Comparison of ENCODE assay signal across 18 mouse cellular contexts in genomic region chr7:27757048-27757375, GRCm38 (mm10). TPM values are rescaled to one million over a fixed set of nuclear protein-coding genes. Genes with fewer than 3 reads are reported as not detected.
DNase-seq lines count a peak whose midpoint lies in the region; ATAC-seq lines count a peak whose summit lies in the region.
"Had no signal": no experiment of that assay in that cellular context is flagged by ENCODE, and none has a peak within 500 bp of the region (broad histone marks: within the 10 kb centered on the region; RNA-seq: fewer than 3 reads in every experiment).

No protein-coding gene starts in this region.

- WGBS in forebrain, embryonic 11.5 days: 13% methylated on average over 3 of the region's 3 CpGs
- 11% methylated on average over 3 of the region's 3 CpGs for WGBS in hindbrain, embryonic 13.5 days
- 5% methylated on average over 3 of the region's 3 CpGs for WGBS in midbrain, embryonic 14.5 days
- 77% methylated on average over 3 of the region's 3 CpGs for WGBS in liver, embryonic 11.5 days
- 77% methylated on average over 3 of the region's 3 CpGs for WGBS in heart, embryonic 11.5 days (ENCODE audit: insufficient replicate concordance)

- no peak overlapping the region for H3K4me3 ChIP-seq in forebrain, embryonic 11.5 days (ENCODE audit: low read depth, low read length)
- no peak overlapping the region for H3K4me3 ChIP-seq in hindbrain, embryonic 13.5 days
- no peak overlapping the region for H3K4me3 ChIP-seq in midbrain, embryonic 14.5 days (replicated peaks; ENCODE audit: low read depth, low read length)
- no peak overlapping the region for H3K4me3 ChIP-seq in liver, embryonic 11.5 days (ENCODE audit: low read depth, low read length)
- no peak overlapping the region for H3K4me3 ChIP-seq in heart, embryonic 11.5 days (ENCODE audit: low read depth, low read length)
- H3K4me3 ChIP-seq: myocyte had no signal

- H3K27me3 ChIP-seq in forebrain, embryonic 11.5 days (ENCODE audit: control insufficient read depth, insufficient read depth, low read length): no peaks in the 10 kb centered on the region
- no peaks in the 10 kb centered on the region for H3K27me3 ChIP-seq in hindbrain, embryonic 13.5 days
- H3K27me3 ChIP-seq in midbrain, embryonic 14.5 days (ENCODE audit: control insufficient read depth, insufficient read depth, low read length): no peaks in the 10 kb centered on the region
- H3K27me3 ChIP-seq in liver, embryonic 11.5 days (replicated peaks; ENCODE audit: control insufficient read depth, insufficient read depth, low read length): no peaks in the 10 kb centered on the region
- H3K27me3 ChIP-seq in heart, embryonic 11.5 days (ENCODE audit: control insufficient read depth, insufficient read depth, low read length): no peaks in the 10 kb centered on the region

- DNase-seq in R1 (ENCODE audit: low read depth, low spot score): peak; percentile 77
- no peak for DNase-seq in forebrain, embryonic 11.5 days (ENCODE audit: low spot score)
- peak; percentile 31 for DNase-seq in midbrain, embryonic 14.5 days
- no peak for DNase-seq in liver, embryonic 11.5 days (ENCODE audit: low spot score)
- DNase-seq in kidney, adult 18-20 months: no peak
- DNase-seq: adrenal gland, adult 2 months; B cell, adult 2 months; cerebellum, adult 9-10 months; heart, adult 18-20 months; liver; lung, adult 2 months; right cerebral cortex, postnatal 4 days had no signal

- H3K9ac ChIP-seq in forebrain, embryonic 11.5 days (ENCODE audit: low read length): no peak overlapping the region; the same call in 1 of the 2 replicates
- no peak overlapping the region for H3K9ac ChIP-seq in hindbrain, embryonic 13.5 days
- H3K9ac ChIP-seq in midbrain, embryonic 14.5 days (replicated peaks; ENCODE audit: low read length): no peak overlapping the region
- H3K9ac ChIP-seq in liver, embryonic 11.5 days (ENCODE audit: low read depth, low read length): no peak overlapping the region
- no peak overlapping the region for H3K9ac ChIP-seq in heart, embryonic 11.5 days (ENCODE audit: low read depth, low read length)

- H3K9me3 ChIP-seq in forebrain, embryonic 11.5 days (ENCODE audit: control insufficient read depth, low read length): peaks cover 2% of the 10 kb centered on the region; the same call in 1 of the 2 replicates
- H3K9me3 ChIP-seq in hindbrain, embryonic 13.5 days: no peaks in the 10 kb centered on the region
- no peaks in the 10 kb centered on the region for H3K9me3 ChIP-seq in midbrain, embryonic 14.5 days (ENCODE audit: control insufficient read depth, low read length)
- H3K9me3 ChIP-seq in liver, embryonic 11.5 days (ENCODE audit: control insufficient read depth, low read length): no peaks in the 10 kb centered on the region
- H3K9me3 ChIP-seq in heart, embryonic 11.5 days (replicated peaks; ENCODE audit: control insufficient read depth, low read length): no peaks in the 10 kb centered on the region

- peak; percentile 74 for ATAC-seq in forebrain, embryonic 11.5 days (replicated peaks; ENCODE audit: low FRiP score)
- ATAC-seq in hindbrain, embryonic 13.5 days (ENCODE audit: low FRiP score): peak; percentile 17; the same call in 1 of the 2 replicates
- ATAC-seq in midbrain, embryonic 14.5 days (ENCODE audit: low FRiP score, low TSS enrichment): no peak; the same call in 1 of the 2 replicates
- no peak for ATAC-seq in liver, embryonic 11.5 days (replicated peaks; ENCODE audit: low FRiP score)
- ATAC-seq in heart, embryonic 11.5 days (replicated peaks; ENCODE audit: insufficient number of reproducible peaks, low FRiP score, low TSS enrichment): no peak
- no peak for ATAC-seq in cerebellum, adult (ENCODE audit: insufficient number of reproducible peaks, low FRiP score, low TSS enrichment)
- ATAC-seq: inflammation-experienced regulatory T-cells, adult 6 months had no signal

- no peak overlapping the region for H3K4me2 ChIP-seq in forebrain, embryonic 11.5 days (ENCODE audit: low read depth, low read length, severe bottlenecking)
- H3K4me2 ChIP-seq in hindbrain, embryonic 13.5 days: no peak overlapping the region
- H3K4me2 ChIP-seq in midbrain, embryonic 14.5 days (ENCODE audit: low read length): no peak overlapping the region
- H3K4me2 ChIP-seq in liver, embryonic 11.5 days: no peak overlapping the region
- no peak overlapping the region for H3K4me2 ChIP-seq in heart, embryonic 11.5 days

- peaks cover 2% of the 10 kb centered on the region; the same call in 1 of the 2 replicates for H3K4me1 ChIP-seq in forebrain, embryonic 11.5 days (replicated peaks; ENCODE audit: control insufficient read depth, insufficient read depth, low read length)
- H3K4me1 ChIP-seq in hindbrain, embryonic 13.5 days (replicated peaks): peaks cover 13% of the 10 kb centered on the region
- peaks cover 7% of the 10 kb centered on the region for H3K4me1 ChIP-seq in midbrain, embryonic 14.5 days (ENCODE audit: control insufficient read depth, insufficient read depth, low read length)
- H3K4me1 ChIP-seq in liver, embryonic 11.5 days (replicated peaks; ENCODE audit: control insufficient read depth, insufficient read depth, low read length): no peaks in the 10 kb centered on the region
- H3K4me1 ChIP-seq in heart, embryonic 11.5 days (ENCODE audit: control insufficient read depth, insufficient read depth, low read length): no peaks in the 10 kb centered on the region

- peak overlapping the region; percentile 80 for H3K27ac ChIP-seq in forebrain, embryonic 11.5 days (ENCODE audit: low read depth, low read length)
- H3K27ac ChIP-seq in hindbrain, embryonic 13.5 days: peak overlapping the region; percentile 63
- H3K27ac ChIP-seq in midbrain, embryonic 14.5 days (replicated peaks; ENCODE audit: low read depth, low read length): peak overlapping the region; percentile 77
- no peak overlapping the region for H3K27ac ChIP-seq in liver, embryonic 11.5 days (ENCODE audit: low read depth, low read length)
- H3K27ac ChIP-seq in heart, embryonic 11.5 days (ENCODE audit: low read depth, low read length): no peak overlapping the region
- H3K27ac ChIP-seq: macrophage had no signal

- H3K36me3 ChIP-seq in forebrain, embryonic 11.5 days (ENCODE audit: control insufficient read depth, insufficient read depth, low read length): no peaks in the 10 kb centered on the region; the same call in 1 of the 2 replicates
- H3K36me3 ChIP-seq in hindbrain, embryonic 13.5 days: peaks cover 14% of the 10 kb centered on the region
- H3K36me3 ChIP-seq in midbrain, embryonic 14.5 days (ENCODE audit: control insufficient read depth, insufficient read depth, low read length): peaks cover 8% of the 10 kb centered on the region
- no peaks in the 10 kb centered on the region for H3K36me3 ChIP-seq in liver, embryonic 11.5 days (ENCODE audit: control insufficient read depth, insufficient read depth, low read length)
- no peaks in the 10 kb centered on the region for H3K36me3 ChIP-seq in heart, embryonic 11.5 days (ENCODE audit: control insufficient read depth, insufficient read depth, low read length)

RNA-seq across cellular contexts. Expression of gene Zfp60, which starts 25.8 kb away (rescaled TPM):
- polyA plus RNA-seq in forebrain, embryonic 11.5 days (2014; fragmentation: Nextera tagmentation; extraction: Ambion mirVana): 93.9 and 94.3 TPM in 2 replicates
- polyA plus RNA-seq in hindbrain, embryonic 13.5 days (2015; fragmentation: Nextera tagmentation; extraction: Ambion mirVana): 125 and 134 TPM in 2 replicates
- 89.9 and 125 TPM in 2 replicates for polyA plus RNA-seq in midbrain, embryonic 14.5 days (2014; fragmentation: Nextera tagmentation; extraction: Ambion mirVana)
- 15.8 and 17.5 TPM in 2 replicates for polyA plus RNA-seq in liver, embryonic 11.5 days (2014; fragmentation: Nextera tagmentation; extraction: Ambion mirVana)
- polyA plus RNA-seq in heart, embryonic 11.5 days (2014; fragmentation: Nextera tagmentation; extraction: Ambion mirVana): 21.8 and 22.5 TPM in 2 replicates

RNA-seq across cellular contexts. Expression of gene Zfp626, which starts 50.0 kb away (rescaled TPM):
- 3.1 and 3.3 TPM in 2 replicates for polyA plus RNA-seq in forebrain, embryonic 11.5 days (2014; fragmentation: Nextera tagmentation; extraction: Ambion mirVana)
- polyA plus RNA-seq in hindbrain, embryonic 13.5 days (2015; fragmentation: Nextera tagmentation; extraction: Ambion mirVana): 1.9 and 2.3 TPM in 2 replicates
- 2.4 and 2.6 TPM in 2 replicates for polyA plus RNA-seq in midbrain, embryonic 14.5 days (2014; fragmentation: Nextera tagmentation; extraction: Ambion mirVana)
- 1.6 and 2.3 TPM in 2 replicates for polyA plus RNA-seq in liver, embryonic 11.5 days (2014; fragmentation: Nextera tagmentation; extraction: Ambion mirVana)
- polyA plus RNA-seq in heart, embryonic 11.5 days (2014; fragmentation: Nextera tagmentation; extraction: Ambion mirVana): 1.5 and 2.1 TPM in 2 replicates

Comparison
In these comparisons a context has a peak if more than half of its experiments do, and no peak if none do; other contexts are left out.
1. DNase-seq: peak in R1 (single experiment) and midbrain, embryonic 14.5 days (single experiment); none in forebrain, embryonic 11.5 days (single experiment), liver, embryonic 11.5 days (single experiment) and kidney, adult 18-20 months (single experiment).
2. ATAC-seq: peak in forebrain, embryonic 11.5 days (single experiment) and hindbrain, embryonic 13.5 days (single experiment); none in midbrain, embryonic 14.5 days (single experiment), liver, embryonic 11.5 days (single experiment), heart, embryonic 11.5 days (single experiment) and cerebellum, adult (single experiment).
3. H3K27ac ChIP-seq: peak in forebrain, embryonic 11.5 days (single experiment), hindbrain, embryonic 13.5 days (single experiment) and midbrain, embryonic 14.5 days (single experiment); none in liver, embryonic 11.5 days (single experiment) and heart, embryonic 11.5 days (single experiment).